Mouse (Mus musculus) intestine, embryonic 15.5 days (tissue): ENCODE results near the gene Zfp433. TPM values are rescaled to one million over a fixed set of nuclear protein-coding genes. Genes with fewer than 3 reads are reported as not detected.
"Not testable (repeated sequence)": the region's sequence is repeated elsewhere in the genome, so short reads cannot be mapped to it uniquely, and the experiment has no call there.

ENCODE experiments used
- ATAC-seq: fragments of 200-750 bp; cut with Nextera tagmentation; 2 replicates; pipeline ENCODE4 v1.8.0; 2017; ENCODE audit warnings: moderate TSS enrichment, moderate library complexity
- H3K27ac ChIP-seq: fragments of 300-500 bp; sonication (generic); 2 replicates; pipeline ENCODE4 v1.5.1; 2015; ENCODE audit warnings: mild to moderate bottlenecking, inconsistent platforms
- H3K27me3 ChIP-seq: fragments of 300-500 bp; sonication (generic); replicated peaks from 2 replicates; pipeline ENCODE4 v1.6.1; 2015; ENCODE audit warnings: inconsistent platforms
- H3K36me3 ChIP-seq: fragments of 300-500 bp; sonication (generic); 2 replicates; pipeline ENCODE4 v1.6.1; 2015; ENCODE audit warnings: inconsistent platforms
- H3K4me1 ChIP-seq: fragments of 300-500 bp; sonication (generic); replicated peaks from 2 replicates; pipeline ENCODE4 v1.6.1; 2015; ENCODE audit warnings: inconsistent platforms
- H3K4me2 ChIP-seq: fragments of 300-500 bp; sonication (generic); replicated peaks from 2 replicates; pipeline ENCODE4 v1.6.1; 2015; ENCODE audit warnings: mild to moderate bottlenecking, inconsistent platforms
- H3K4me3 ChIP-seq: fragments of 300-500 bp; sonication (generic); replicated peaks from 2 replicates; pipeline ENCODE4 v1.5.1; 2015; ENCODE audit warnings: inconsistent platforms
- H3K9ac ChIP-seq: fragments of 300-500 bp; sonication (generic); 2 replicates; pipeline ENCODE4 v1.6.1; 2015; ENCODE audit warnings: inconsistent platforms
- H3K9me3 ChIP-seq: fragments of 300-500 bp; sonication (generic); 2 replicates; pipeline ENCODE4 v1.6.1; 2016; ENCODE audit warnings: inconsistent platforms
- WGBS: fragments of 180-500 bp; shearing (Covaris S2); methylation state at CpG from one replicate; pipeline ENCODE4 v1.1.7; 2015; 5-methylcytosine and 5-hydroxymethylcytosine counted together
- polyA plus RNA-seq: library from polyadenylated mRNA; unstranded; fragments of >200 nt; fragmentation: Nextera tagmentation; extraction: Ambion mirVana; gene quantifications from 2 replicates; pipeline ENCODE4 v1.2.1, GENCODE M21; 2015

Gene Zfp433
- 12.3 and 12.7 TPM in 2 replicates for polyA plus RNA-seq

DNA sequence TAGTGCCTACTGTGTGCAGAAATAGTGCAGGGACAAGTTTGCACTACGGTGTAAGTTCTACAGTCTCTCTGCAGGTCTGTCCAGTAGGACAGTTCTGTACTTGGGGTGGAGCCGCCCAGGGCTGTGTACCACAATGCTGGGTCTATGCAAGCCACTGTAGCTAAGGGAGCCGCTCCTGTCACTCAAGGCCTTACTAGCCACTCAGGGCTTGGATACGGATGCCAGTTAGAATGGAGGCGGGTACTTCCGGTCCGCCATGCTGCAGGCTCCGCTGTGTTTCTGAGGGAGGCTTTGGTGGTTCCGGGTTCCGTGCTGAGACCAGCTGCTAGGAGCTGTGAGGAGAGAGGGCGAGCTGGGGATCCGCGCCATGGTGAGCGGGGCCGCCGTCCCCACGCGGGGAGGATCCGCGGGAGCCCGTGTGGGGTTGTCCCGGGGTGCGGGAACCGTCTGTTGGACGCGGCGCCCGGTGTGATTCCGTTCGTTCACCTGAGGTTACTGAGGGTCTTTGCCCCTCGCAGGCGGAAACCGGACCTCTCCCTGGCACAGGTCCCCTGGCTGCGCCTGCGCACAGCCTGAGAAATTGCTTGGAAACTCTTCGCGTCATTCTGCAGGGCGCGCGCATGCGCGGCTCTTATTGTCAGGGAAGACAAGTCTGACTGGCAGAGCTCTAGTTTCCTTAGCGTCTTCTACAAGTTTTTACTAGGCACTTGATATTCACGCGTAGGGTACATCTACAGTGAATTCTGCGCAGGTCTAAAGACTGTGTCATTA is at the start of gene Zfp433:
Zfp433 (plus strand) TSS at position 295 of the 771 bp plus-strand sequence.
- H3K4me3 ChIP-seq, H3K36me3 ChIP-seq, H3K9me3 ChIP-seq, H3K4me2 ChIP-seq, H3K27ac ChIP-seq, H3K4me1 ChIP-seq, H3K27me3 ChIP-seq, H3K9ac ChIP-seq: not testable (repeated sequence)
- ATAC-seq: peak; percentile 100
- WGBS: no CpG with 5 or more reads among the region's 46 CpGs

DNA sequence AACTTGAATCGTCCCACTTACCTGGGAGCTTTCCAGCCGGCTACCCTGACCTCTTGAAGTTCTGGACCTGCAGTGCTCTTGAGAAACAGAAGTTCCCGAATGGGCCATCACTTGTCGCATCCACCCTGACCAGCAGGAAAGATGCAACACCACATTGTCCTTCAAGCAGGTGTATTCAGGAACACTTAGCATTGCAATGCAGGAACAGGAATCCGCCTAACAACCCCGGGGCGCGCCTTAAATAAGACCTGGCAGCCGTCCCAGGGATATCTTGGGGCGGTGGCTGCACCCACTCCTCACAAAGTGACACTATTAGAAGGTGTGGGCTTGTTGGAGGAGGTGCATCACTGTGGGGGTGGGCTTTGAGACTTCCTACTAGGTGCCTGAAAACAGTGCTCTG is 49.4 kb upstream of the Zfp433 start:
- H3K27ac ChIP-seq: no peak overlapping the region
- 92% methylated on average over 10 of the region's 10 CpGs for WGBS
- no peaks in the 10 kb centered on the region for H3K4me1 ChIP-seq
- no peak overlapping the region for H3K4me2 ChIP-seq
- no peak for ATAC-seq
- H3K9ac ChIP-seq: no peak overlapping the region
- H3K27me3 ChIP-seq: no peaks in the 10 kb centered on the region
- H3K36me3 ChIP-seq: peaks cover 18% of the 10 kb centered on the region; the same call in 1 of the 2 replicates
- 0 out of 2 replicates have a peak, but pooled peaks cover 5% of the 10 kb centered on the region for H3K9me3 ChIP-seq
- no peak overlapping the region for H3K4me3 ChIP-seq

DNA sequence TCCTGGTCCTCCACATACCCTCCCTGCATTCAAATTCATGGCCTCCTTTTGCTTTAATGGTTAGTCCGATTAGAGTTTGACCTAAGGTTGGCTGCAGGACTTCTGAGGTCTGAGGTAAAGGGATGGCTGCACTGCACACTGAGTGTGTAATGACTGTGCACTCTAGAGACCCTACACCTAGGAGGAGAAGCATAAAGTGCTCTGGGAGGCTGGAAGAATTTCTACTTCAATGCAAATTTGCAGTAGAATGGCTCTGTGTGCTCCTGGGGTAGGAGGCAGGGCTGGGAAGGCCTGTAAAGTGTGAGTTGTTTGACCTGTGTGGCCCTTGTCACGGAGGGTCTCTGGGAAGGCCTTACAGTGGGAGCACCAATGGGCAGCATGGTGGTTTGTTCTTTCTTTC is 48.5 kb upstream of the Zfp433 start:
- Histone ChIP-seq H3K9me3 (0 out of 2 replicates have a peak, but pooled peaks cover 5% of the 10 kb centered on the region), H3K27ac (no peak overlapping the region), H3K9ac (no peak overlapping the region), H3K4me3 (no peak overlapping the region), H3K4me1 (no peaks in the 10 kb centered on the region), H3K4me2 (no peak overlapping the region), H3K36me3 (peaks cover 15% of the 10 kb centered on the region; the same call in 1 of the 2 replicates), H3K27me3 (no peaks in the 10 kb centered on the region)
- WGBS: 91% methylated on average over 2 of the region's 2 CpGs
- no peak for ATAC-seq

DNA sequence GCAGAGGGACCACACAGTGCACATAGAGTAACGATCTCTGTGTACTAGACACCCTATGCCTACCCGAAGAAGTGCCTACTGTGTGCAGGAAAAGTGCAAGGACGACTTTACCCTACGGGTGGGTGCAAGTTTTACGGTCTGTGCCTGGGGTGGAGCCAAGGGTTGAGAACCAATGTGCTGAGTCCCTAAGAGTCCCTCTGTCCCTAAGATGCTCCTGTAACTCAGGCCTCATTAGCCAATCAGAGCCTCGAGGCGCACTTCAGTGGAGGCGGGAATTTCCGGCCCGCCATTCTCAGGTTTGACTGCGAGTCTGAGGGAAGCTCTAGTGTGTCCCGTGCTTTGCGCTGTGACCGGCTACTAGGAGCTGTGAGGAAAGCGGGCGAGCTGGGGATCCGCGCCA is 17.5 kb upstream of the Zfp433 start:
- H3K9ac ChIP-seq, H3K4me2 ChIP-seq, H3K27ac ChIP-seq, H3K27me3 ChIP-seq, ATAC-seq, H3K36me3 ChIP-seq, H3K4me1 ChIP-seq, H3K9me3 ChIP-seq, H3K4me3 ChIP-seq: not testable (repeated sequence)
- WGBS: no CpG with 5 or more reads among the region's 18 CpGs

DNA sequence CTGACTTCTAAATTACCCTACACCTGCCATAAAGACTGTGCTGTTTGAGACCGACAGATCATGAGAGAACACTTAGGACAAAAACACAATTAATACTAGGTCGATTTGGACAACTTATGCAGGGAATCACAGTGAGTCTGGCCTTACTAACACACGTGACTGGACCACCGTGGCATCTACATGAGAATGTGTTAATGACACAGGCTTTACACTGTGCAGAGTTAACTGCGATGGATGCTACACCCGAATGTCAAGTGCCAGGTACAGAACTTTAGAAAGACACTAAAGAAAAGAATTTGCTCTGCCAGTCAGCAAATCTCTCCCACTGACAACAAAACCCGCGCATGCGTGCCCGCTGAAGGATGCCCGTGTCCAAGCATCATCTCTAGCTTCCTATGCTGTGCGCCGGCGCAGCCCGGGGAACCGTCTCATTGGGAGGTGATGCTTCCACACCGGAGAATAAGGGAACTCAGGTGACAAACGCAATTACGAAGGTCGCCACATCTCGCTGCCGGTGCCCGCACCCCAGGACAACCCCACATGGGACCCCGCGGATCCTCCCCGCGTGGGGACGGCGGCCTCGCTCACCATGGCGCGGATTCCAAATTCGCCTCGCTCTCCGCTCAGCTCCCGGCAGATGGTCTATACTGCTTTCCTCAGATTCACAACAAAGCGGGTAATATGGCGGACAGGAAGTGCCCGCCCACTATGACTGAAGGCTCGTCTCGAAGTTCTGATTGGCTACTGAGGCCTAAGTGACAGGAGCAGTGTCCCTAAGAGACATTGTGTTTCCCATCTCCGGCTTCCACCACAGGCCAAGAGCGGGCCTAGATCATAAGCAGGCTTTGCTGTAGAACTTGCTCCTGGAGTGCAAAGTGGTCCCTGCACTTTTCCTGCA is 66.1 kb downstream of the Zfp433 start, which contains the start of gene Gm3055:
Gm3055 (minus strand) TSS at position 656 of the 898 bp plus-strand sequence.
- peak; percentile 99 for ATAC-seq
- H3K27ac ChIP-seq, H3K4me1 ChIP-seq, H3K4me3 ChIP-seq, H3K4me2 ChIP-seq, H3K36me3 ChIP-seq, H3K9ac ChIP-seq, H3K27me3 ChIP-seq, H3K9me3 ChIP-seq: not testable (repeated sequence)
- WGBS: no CpG with 5 or more reads among the region's 43 CpGs

DNA sequence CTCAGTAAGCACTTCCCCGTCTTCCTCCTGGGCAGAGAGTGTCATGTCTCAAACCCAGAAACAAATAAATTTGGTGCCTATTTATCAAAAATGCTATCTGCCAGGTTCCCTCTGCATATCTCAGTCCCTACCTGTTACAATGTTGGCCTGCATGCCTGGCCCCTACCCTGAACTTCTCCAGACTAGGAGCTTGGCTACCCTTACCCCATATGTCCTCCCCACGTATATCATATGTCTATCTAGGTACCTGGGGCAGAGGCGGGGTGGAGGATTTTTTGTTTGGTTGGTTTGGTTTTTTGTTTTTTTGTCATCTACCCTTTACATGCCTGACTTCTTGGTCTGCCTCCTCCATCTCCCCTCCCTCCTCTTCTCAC is 66.8 kb downstream of the Zfp433 start:
- WGBS: no CpG with 5 or more reads among the region's 3 CpGs
- not testable (repeated sequence) for H3K4me2 ChIP-seq, H3K36me3 ChIP-seq, H3K4me1 ChIP-seq, H3K9me3 ChIP-seq, H3K4me3 ChIP-seq, H3K27me3 ChIP-seq, H3K27ac ChIP-seq, H3K9ac ChIP-seq
- ATAC-seq: peak; percentile 67

Other genes with a start within 250 kb of the Zfp433 start
- gene Nfic, start 249.2 kb upstream of the Zfp433 start, polyA plus RNA-seq: 52.8 and 56.0 TPM in 2 replicates
- 1.7 TPM in 2 replicates for gene Celf5, start 222.1 kb upstream of the Zfp433 start, polyA plus RNA-seq
- gene Ncln, start 208.4 kb upstream of the Zfp433 start, polyA plus RNA-seq: 98.5 and 118 TPM in 2 replicates
- gene S1pr4, start 204.7 kb upstream of the Zfp433 start, polyA plus RNA-seq: 1.0 and 1.1 TPM in 2 replicates
- gene Gna15, start 180.6 kb upstream of the Zfp433 start, polyA plus RNA-seq: 0.92 and 0.97 TPM in 2 replicates
- 245 and 269 TPM in 2 replicates for gene Gna11, start 159.6 kb upstream of the Zfp433 start, polyA plus RNA-seq
- 743 and 808 TPM in 2 replicates for gene Aes, start 145.3 kb upstream of the Zfp433 start, polyA plus RNA-seq
- 14.5 and 17.8 TPM in 2 replicates for gene Tle2, start 130.3 kb upstream of the Zfp433 start, polyA plus RNA-seq
- 19.9 and 26.0 TPM in 2 replicates for gene Tle6, start 103.8 kb upstream of the Zfp433 start, polyA plus RNA-seq
- 0.85 and 1.00 TPM in 2 replicates for gene BC025920, start 98.6 kb upstream of the Zfp433 start, polyA plus RNA-seq
- 28.9 and 33.3 TPM in 2 replicates for gene Sirt6, start 77.0 kb upstream of the Zfp433 start, polyA plus RNA-seq
- 8.4 and 9.8 TPM in 2 replicates for gene Ankrd24, start 76.3 kb upstream of the Zfp433 start, polyA plus RNA-seq
- 3.9 and 4.6 TPM in 2 replicates for gene Gm10778, start 55.8 kb upstream of the Zfp433 start, polyA plus RNA-seq
- gene Gm3055, start 66.3 kb downstream of the Zfp433 start, polyA plus RNA-seq: 6.3 and 8.2 TPM in 2 replicates
- 2.7 and 2.8 TPM in 2 replicates for gene Gm4767, start 107.4 kb downstream of the Zfp433 start, polyA plus RNA-seq
- 5.5 and 6.3 TPM in 2 replicates for gene Gm32687, start 159.1 kb downstream of the Zfp433 start, polyA plus RNA-seq
- gene Zfp781, start 225.7 kb downstream of the Zfp433 start, polyA plus RNA-seq: 2.3 and 2.7 TPM in 2 replicates